Mouse (Mus musculus) layer of hippocampus, postnatal 10 days (tissue): ENCODE data around the gene Gm21060. TPM values are rescaled to one million over a fixed set of nuclear protein-coding genes. Genes with fewer than 3 reads are reported as not detected.
"Not testable (repeated sequence)": the region's sequence is repeated elsewhere in the genome, so short reads cannot be mapped to it uniquely, and the experiment has no call there.

ENCODE experiments used
- DNase-seq, 2 experiments: peaks; one replicate each; pipeline ENCODE4 v3.0.0; 2021; ENCODE audit warnings: low spot score in 2 of 2
- long read RNA-seq: library from polyadenylated mRNA; stranded (forward); transcript quantifications from one replicate; pipeline ENCODE4 v2.0.0, GENCODE M21; 2023
- total RNA-seq, 2 experiments: library from RNA; stranded (reverse); gene quantifications; 2 replicates each; pipeline ENCODE4 v1.2.3; 2021

The Gm21060 gene
- total RNA-seq = not detected
- long read RNA-seq = 0 reads

GRCm38 (mm10) chr19:61296969-61297368, at the start of gene Gm21060:
TSS of gene Gm21060 (minus strand) at chr19:61297069.
- no peak for DNase-seq

GRCm38 (mm10) chr19:61320844-61321243, 24.0 kb upstream of the Gm21060 start:
- DNase-seq = not testable (repeated sequence)

GRCm38 (mm10) chr19:61313185-61313584, 16.3 kb upstream of the Gm21060 start:
- DNase-seq = not testable (repeated sequence)

GRCm38 (mm10) chr19:61312400-61312799, 15.5 kb upstream of the Gm21060 start:
- DNase-seq = not testable (repeated sequence)

GRCm38 (mm10) chr19:61308083-61308482, 11.2 kb upstream of the Gm21060 start:
- not testable (repeated sequence) for DNase-seq

GRCm38 (mm10) chr19:61285033-61285432, 11.8 kb downstream of the Gm21060 start:
- DNase-seq = not testable (repeated sequence)

GRCm38 (mm10) chr19:61283581-61283980, 13.3 kb downstream of the Gm21060 start:
- DNase-seq = no peak

- DNase-seq = no peak
These were observed 21.4 kb downstream of the Gm21060 start for GRCm38 (mm10) chr19:61275446-61275845.

GRCm38 (mm10) chr19:61269141-61269540, 27.7 kb downstream of the Gm21060 start:
- DNase-seq = not testable (repeated sequence)

GRCm38 (mm10) chr19:61267141-61267540, 29.7 kb downstream of the Gm21060 start:
- DNase-seq = no peak

- peak; percentile 41 to 46 for DNase-seq
These were observed 30.2 kb downstream of the Gm21060 start for GRCm38 (mm10) chr19:61266651-61267050.

GRCm38 (mm10) chr19:61266246-61266615, 30.6 kb downstream of the Gm21060 start:
- peak; percentile 47 to 51 for DNase-seq

GRCm38 (mm10) chr19:61265349-61266245, 31.3 kb downstream of the Gm21060 start:
- peak; percentile 66 to 76 for DNase-seq

GRCm38 (mm10) chr19:61264933-61265332, 31.9 kb downstream of the Gm21060 start:
- no peak for DNase-seq

- no peak for DNase-seq
These were observed 32.6 kb downstream of the Gm21060 start for GRCm38 (mm10) chr19:61264227-61264626.

- DNase-seq = no peak
These were observed 35.6 kb downstream of the Gm21060 start for GRCm38 (mm10) chr19:61261241-61261640.

- DNase-seq = no peak
These were observed 39.1 kb downstream of the Gm21060 start for GRCm38 (mm10) chr19:61257733-61258132.

- no peak for DNase-seq
These were observed 40.5 kb downstream of the Gm21060 start for GRCm38 (mm10) chr19:61256166-61256887.

GRCm38 (mm10) chr19:61247334-61247733, 49.5 kb downstream of the Gm21060 start:
- DNase-seq = not testable (repeated sequence)
